Mouse (Mus musculus) forebrain, embryonic 13.5 days (tissue): ENCODE measurements around the gene Qsox1. TPM values are rescaled to one million over a fixed set of nuclear protein-coding genes. Genes with fewer than 3 reads are reported as not detected.

Source experiments
- ATAC-seq: fragments of 200-750 bp; cut with Nextera tagmentation; 2 replicates; pipeline ENCODE4 v1.8.0; 2017
- H3K27ac ChIP-seq: fragments of 300-500 bp; sonication (generic); 2 replicates; pipeline ENCODE4 v1.5.1; 2015; ENCODE audit warnings: inconsistent platforms, mild to moderate bottlenecking, moderate library complexity
- H3K27me3 ChIP-seq: fragments of 300-500 bp; sonication (generic); 2 replicates; pipeline ENCODE4 v1.6.1; 2015; ENCODE audit warnings: mild to moderate bottlenecking, inconsistent platforms
- H3K36me3 ChIP-seq: fragments of 300-500 bp; sonication (generic); 2 replicates; pipeline ENCODE4 v1.6.1; 2015; ENCODE audit warnings: mild to moderate bottlenecking, inconsistent platforms; ENCODE audit not compliant: poor library complexity, severe bottlenecking
- H3K4me1 ChIP-seq: fragments of 300-500 bp; sonication (generic); 2 replicates; pipeline ENCODE4 v1.6.1; 2015; ENCODE audit warnings: inconsistent platforms
- H3K4me2 ChIP-seq: fragments of 300-500 bp; sonication (generic); 2 replicates; pipeline ENCODE4 v1.6.1; 2015; ENCODE audit warnings: inconsistent platforms, mild to moderate bottlenecking, moderate library complexity
- H3K4me3 ChIP-seq: fragments of 300-500 bp; sonication (generic); 2 replicates; pipeline ENCODE4 v1.5.1; 2015; ENCODE audit warnings: mild to moderate bottlenecking, inconsistent platforms
- H3K9ac ChIP-seq: fragments of 300-500 bp; sonication (generic); 2 replicates; pipeline ENCODE4 v1.6.1; 2015; ENCODE audit warnings: mild to moderate bottlenecking, inconsistent platforms
- H3K9me3 ChIP-seq: fragments of 300-500 bp; sonication (generic); replicated peaks from 2 replicates; pipeline ENCODE4 v1.6.1; 2016; ENCODE audit warnings: inconsistent platforms
- WGBS: fragments of 180-500 bp; shearing (Covaris S2); methylation state at CpG from one replicate; pipeline ENCODE4 v1.1.7; 2015; 5-methylcytosine and 5-hydroxymethylcytosine counted together
- polyA plus RNA-seq: library from polyadenylated mRNA; unstranded; fragments of >200 nt; fragmentation: Nextera tagmentation; extraction: Ambion mirVana; gene quantifications from 2 replicates; pipeline ENCODE4 v1.2.1, GENCODE M21; 2015

The Qsox1 gene
- polyA plus RNA-seq, 1 experiment from 2014 or later = 17.4 TPM

DNA sequence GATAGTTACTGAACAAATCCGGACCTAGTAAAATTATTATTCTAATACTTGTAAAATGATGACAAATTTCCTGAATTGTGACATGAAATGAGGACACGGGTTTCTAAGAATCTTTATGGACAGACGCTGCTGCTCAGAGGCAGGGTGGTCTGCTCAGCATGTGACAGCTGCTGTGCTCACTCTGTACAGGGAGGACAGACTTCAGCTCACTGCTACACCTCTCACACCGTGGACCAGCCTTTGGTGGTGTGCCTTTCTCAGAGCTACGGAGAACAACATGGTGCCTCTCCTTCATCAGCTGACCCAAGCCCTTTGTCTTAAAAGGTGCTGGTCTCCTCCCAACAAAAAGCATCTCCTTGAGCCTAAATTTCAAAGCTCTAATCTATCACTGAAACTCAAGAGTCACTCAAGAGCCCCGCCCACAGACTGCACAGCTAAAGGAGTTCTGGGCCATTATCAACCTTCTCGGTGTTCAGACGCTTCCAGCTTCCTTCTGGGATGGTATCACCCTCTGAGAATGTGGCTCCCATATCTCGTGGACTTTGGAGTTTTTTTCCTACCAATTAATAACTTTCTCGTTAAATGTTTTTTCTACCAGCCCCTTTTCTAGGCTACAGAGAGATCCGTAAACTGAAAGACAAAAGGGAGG is 15.8 kb downstream of the Qsox1 start:
- Histone ChIP-seq H3K9me3 (no peaks in the 10 kb centered on the region), H3K4me3 (no peak overlapping the region), H3K27me3 (no peaks in the 10 kb centered on the region), H3K36me3 (peaks cover 30% of the 10 kb centered on the region), H3K9ac (no peak overlapping the region), H3K27ac (0 out of 2 replicates have a peak overlapping the region, but pooled peaks have one; percentile 28), H3K4me2 (no peak overlapping the region), H3K4me1 (no peaks in the 10 kb centered on the region)
- ATAC-seq = peak; percentile 69; the same call in 1 of the 2 replicates
- WGBS = 72% methylated on average over 11 of the region's 11 CpGs

DNA sequence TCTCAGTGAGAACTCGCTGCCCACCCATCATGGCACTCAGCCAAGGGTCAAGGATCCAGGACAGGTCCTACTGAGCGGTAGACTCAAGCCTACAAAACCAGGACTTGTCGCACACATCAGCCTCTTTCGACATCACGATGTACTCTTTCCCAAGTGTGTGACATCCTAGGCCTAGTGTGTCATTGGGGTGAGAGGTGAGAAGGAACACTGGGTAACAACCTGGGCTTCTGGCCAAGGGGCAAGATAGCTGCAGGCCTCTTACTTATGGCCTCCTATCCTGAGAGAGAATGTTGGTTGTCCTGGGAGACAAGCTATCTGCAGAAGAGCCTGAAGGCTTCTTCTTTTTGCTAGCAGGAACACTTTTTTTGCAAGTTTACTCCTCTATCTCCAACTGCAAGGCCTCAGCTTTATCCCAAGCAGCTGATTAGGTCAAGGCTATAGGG is 16.9 kb downstream of the Qsox1 start:
- Histone ChIP-seq H3K36me3 (peaks cover 30% of the 10 kb centered on the region), H3K27me3 (no peaks in the 10 kb centered on the region), H3K4me2 (no peak overlapping the region), H3K9ac (no peak overlapping the region), H3K9me3 (no peaks in the 10 kb centered on the region), H3K27ac (no peak overlapping the region), H3K4me1 (peaks cover 5% of the 10 kb centered on the region), H3K4me3 (no peak overlapping the region)
- 96% methylated on average over 5 of the region's 5 CpGs for WGBS
- no peak for ATAC-seq

DNA sequence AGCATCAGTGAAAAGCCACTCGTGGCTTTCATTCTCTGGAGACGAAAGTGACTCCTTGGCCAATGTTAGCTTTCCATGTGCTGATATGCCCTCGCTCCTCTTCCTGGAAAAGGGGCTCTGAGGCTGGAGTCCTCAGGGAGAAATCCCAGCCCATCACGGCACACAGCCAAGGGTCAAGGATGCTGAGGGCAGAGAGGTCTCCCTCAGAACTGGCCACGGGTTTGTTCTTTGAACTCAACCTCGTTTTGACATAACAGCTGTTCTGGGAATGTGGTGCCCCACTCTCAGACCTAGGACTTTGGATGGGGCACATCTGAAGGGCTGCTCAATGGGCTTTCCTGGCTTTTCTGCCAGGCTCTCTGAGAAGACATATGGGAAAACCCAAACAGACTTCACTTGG is 17.8 kb downstream of the Qsox1 start:
- no peaks in the 10 kb centered on the region for H3K9me3 ChIP-seq
- no peak overlapping the region for H3K9ac ChIP-seq
- peaks cover 27% of the 10 kb centered on the region for H3K36me3 ChIP-seq
- 91% methylated on average over 6 of the region's 6 CpGs for WGBS
- H3K4me3 ChIP-seq = no peak overlapping the region
- peaks cover 15% of the 10 kb centered on the region for H3K4me1 ChIP-seq
- ATAC-seq = no peak
- no peak overlapping the region for H3K27ac ChIP-seq
- no peak overlapping the region for H3K4me2 ChIP-seq
- no peaks in the 10 kb centered on the region for H3K27me3 ChIP-seq

DNA sequence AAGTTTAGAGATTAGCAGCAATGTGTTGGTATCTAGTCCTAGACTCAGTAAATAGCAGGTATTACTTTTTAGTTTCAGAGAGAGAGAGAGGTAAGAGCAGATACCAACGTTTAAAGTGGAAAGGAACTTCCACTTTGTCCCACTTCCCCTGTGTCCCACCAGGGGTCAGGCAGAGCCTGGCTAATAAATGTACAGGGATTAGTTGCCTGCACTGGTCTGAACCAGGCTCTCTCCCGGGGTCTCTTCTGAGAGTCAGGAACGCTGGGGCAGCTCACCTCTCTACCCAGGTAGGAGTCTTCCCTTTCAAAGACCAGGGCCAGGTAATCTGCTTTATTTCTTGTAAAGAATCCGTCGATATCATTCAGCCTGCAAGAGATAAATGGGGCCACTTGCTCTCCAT is 20.8 kb downstream of the Qsox1 start:
- Histone ChIP-seq H3K4me2 (no peak overlapping the region), H3K4me3 (no peak overlapping the region), H3K4me1 (peaks cover 19% of the 10 kb centered on the region), H3K36me3 (peaks cover 47% of the 10 kb centered on the region), H3K9me3 (no peaks in the 10 kb centered on the region; the same call in 1 of the 2 replicates), H3K9ac (no peak overlapping the region), H3K27me3 (no peaks in the 10 kb centered on the region), H3K27ac (no peak overlapping the region)
- ATAC-seq = no peak
- 66% methylated on average over 5 of the region's 5 CpGs for WGBS

DNA sequence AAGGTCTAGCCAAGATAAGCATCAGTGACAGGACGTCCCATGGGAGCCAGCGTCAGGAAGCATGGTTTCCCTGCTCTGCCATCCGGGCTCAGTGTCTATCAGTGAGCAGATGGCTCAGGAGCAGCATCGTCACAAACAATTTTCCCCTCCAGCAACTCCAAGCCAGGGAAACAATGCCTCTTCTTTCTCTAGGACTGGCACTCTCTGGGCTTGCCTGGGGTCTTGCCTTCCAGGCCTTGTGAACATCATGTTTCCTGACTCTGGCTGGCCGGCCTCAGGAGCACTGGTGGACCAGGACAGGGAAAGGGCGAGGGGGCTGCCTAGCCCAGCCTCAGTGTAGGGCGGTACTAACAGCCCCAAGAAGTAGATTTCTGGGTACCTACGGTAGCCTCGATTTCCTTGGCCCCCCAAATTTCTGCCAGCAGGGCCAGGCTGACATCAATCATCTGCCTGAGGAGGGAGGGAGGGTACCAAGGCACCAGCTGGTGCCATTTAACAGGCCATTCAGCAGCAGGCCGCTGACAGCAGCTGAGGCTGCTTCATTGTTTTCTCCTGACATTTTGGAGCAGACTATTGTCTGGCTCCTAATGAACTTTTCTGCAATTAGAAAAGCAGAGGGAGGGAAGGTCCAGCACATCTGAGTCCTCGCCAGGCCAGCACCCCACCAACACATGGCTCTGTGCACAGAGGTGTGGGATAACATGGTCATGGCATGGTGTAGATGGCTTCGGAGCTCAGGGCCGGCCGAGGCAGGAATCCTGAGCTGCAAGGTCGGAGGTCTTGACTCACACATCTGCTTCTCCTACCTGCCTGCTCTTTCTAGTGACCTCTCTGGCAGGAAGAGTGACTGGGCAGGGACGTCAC is 22.3 kb downstream of the Qsox1 start:
- Histone ChIP-seq H3K4me3 (no peak overlapping the region), H3K27ac (peak overlapping the region; percentile 88), H3K27me3 (no peaks in the 10 kb centered on the region), H3K4me1 (peaks cover 19% of the 10 kb centered on the region), H3K36me3 (peaks cover 58% of the 10 kb centered on the region), H3K9ac (no peak overlapping the region), H3K4me2 (no peak overlapping the region), H3K9me3 (no peaks in the 10 kb centered on the region; the same call in 1 of the 2 replicates)
- ATAC-seq = peak; percentile 83
- WGBS = 44% methylated on average over 16 of the region's 16 CpGs

GRCm38 (mm10) chr1:155785886-155786285 is 26.8 kb downstream of the Qsox1 start:
- Histone ChIP-seq H3K4me3 (no peak overlapping the region), H3K9ac (no peak overlapping the region), H3K4me1 (peaks cover 15% of the 10 kb centered on the region), H3K4me2 (no peak overlapping the region), H3K27me3 (no peaks in the 10 kb centered on the region), H3K27ac (no peak overlapping the region), H3K36me3 (peaks cover 57% of the 10 kb centered on the region), H3K9me3 (no peaks in the 10 kb centered on the region; the same call in 1 of the 2 replicates)
- no peak for ATAC-seq
- WGBS = 49% methylated on average over 7 of the region's 7 CpGs

DNA sequence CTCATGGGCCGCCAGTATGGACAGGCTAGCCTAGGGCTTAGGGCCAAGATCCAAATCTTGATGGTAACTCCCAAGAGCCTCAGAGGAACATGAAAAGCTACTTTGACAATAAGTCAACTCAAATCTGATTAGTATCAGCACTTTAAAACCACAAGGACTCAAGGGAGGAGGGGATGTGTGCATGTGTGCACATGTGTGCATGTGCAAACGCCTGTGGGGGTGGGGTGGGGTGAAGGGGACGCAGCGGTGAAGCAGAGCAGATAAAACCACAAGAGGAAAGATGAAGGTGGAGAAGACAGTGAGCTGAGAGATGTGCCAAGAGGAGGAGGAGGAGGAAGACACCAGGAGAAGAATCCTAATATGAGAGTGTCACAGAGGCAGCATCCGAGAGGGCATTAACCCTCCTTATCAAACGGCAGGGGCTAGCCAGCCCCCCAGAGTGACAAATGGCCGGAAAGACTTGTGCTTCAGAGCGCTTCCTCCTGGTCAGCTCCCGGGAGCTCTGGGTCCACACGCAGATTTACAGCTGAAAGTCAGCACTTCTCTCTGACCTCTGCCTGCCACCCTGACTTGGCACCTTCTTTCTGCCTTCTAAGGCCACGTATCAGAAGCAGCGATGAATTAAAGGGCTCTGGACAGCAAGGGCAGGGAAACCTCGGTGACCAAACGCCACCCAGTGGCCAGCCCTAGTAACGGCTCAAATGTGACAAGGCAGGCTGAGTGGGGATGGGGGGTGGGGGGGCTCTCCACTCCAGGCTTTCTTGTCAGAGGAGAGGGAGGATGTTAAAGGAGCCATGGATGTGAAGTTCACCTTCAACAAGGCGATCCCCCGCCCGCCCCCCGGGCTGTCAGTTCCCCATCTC is 28.1 kb downstream of the Qsox1 start:
- Histone ChIP-seq H3K9ac (0 out of 2 replicates have a peak overlapping the region, but pooled peaks have one; percentile 6), H3K4me1 (peaks cover 2% of the 10 kb centered on the region; the same call in 1 of the 2 replicates), H3K4me2 (no peak overlapping the region), H3K27ac (no peak overlapping the region), H3K9me3 (no peaks in the 10 kb centered on the region; the same call in 1 of the 2 replicates), H3K36me3 (peaks cover 69% of the 10 kb centered on the region), H3K27me3 (no peaks in the 10 kb centered on the region), H3K4me3 (no peak overlapping the region)
- ATAC-seq = no peak; the same call in 1 of the 2 replicates
- 40% methylated on average over 19 of the region's 19 CpGs for WGBS

GRCm38 (mm10) chr1:155782382-155782781 is 30.3 kb downstream of the Qsox1 start:
- Histone ChIP-seq H3K4me1 (no peaks in the 10 kb centered on the region; the same call in 1 of the 2 replicates), H3K9ac (no peak overlapping the region), H3K27me3 (no peaks in the 10 kb centered on the region), H3K9me3 (no peaks in the 10 kb centered on the region), H3K27ac (no peak overlapping the region), H3K4me2 (no peak overlapping the region), H3K36me3 (peaks cover 55% of the 10 kb centered on the region), H3K4me3 (no peak overlapping the region)
- ATAC-seq = no peak
- 85% methylated on average over 5 of the region's 5 CpGs for WGBS

GRCm38 (mm10) chr1:155777641-155778625 is 34.8 kb downstream of the Qsox1 start:
- Histone ChIP-seq H3K9ac (no peak overlapping the region), H3K27ac (no peak overlapping the region), H3K4me3 (no peak overlapping the region), H3K36me3 (peaks cover 33% of the 10 kb centered on the region; the same call in 1 of the 2 replicates), H3K27me3 (no peaks in the 10 kb centered on the region), H3K4me2 (no peak overlapping the region), H3K4me1 (no peaks in the 10 kb centered on the region), H3K9me3 (no peaks in the 10 kb centered on the region)
- peak; percentile 27; the same call in 1 of the 2 replicates for ATAC-seq
- WGBS = 48% methylated on average over 14 of the region's 14 CpGs

GRCm38 (mm10) chr1:155759167-155759566 is 53.5 kb downstream of the Qsox1 start:
- H3K9ac ChIP-seq = no peak overlapping the region
- no peak overlapping the region for H3K27ac ChIP-seq
- no peak overlapping the region for H3K4me2 ChIP-seq
- 70% methylated on average over 12 of the region's 12 CpGs for WGBS
- H3K27me3 ChIP-seq = peaks cover under 1% of the 10 kb centered on the region; the same call in 1 of the 2 replicates
- H3K36me3 ChIP-seq = no peaks in the 10 kb centered on the region
- no peak overlapping the region for H3K4me3 ChIP-seq
- no peaks in the 10 kb centered on the region for H3K4me1 ChIP-seq
- ATAC-seq = no peak
- H3K9me3 ChIP-seq = no peaks in the 10 kb centered on the region

GRCm38 (mm10) chr1:155758711-155759110 is 54.0 kb downstream of the Qsox1 start:
- no peak overlapping the region for H3K9ac ChIP-seq
- H3K4me1 ChIP-seq = no peaks in the 10 kb centered on the region
- H3K9me3 ChIP-seq = no peaks in the 10 kb centered on the region
- no peaks in the 10 kb centered on the region for H3K36me3 ChIP-seq
- no peak for ATAC-seq
- H3K27me3 ChIP-seq = peaks cover 5% of the 10 kb centered on the region
- H3K4me3 ChIP-seq = no peak overlapping the region
- H3K4me2 ChIP-seq = no peak overlapping the region
- no peak overlapping the region for H3K27ac ChIP-seq
- 87% methylated on average over 4 of the region's 4 CpGs for WGBS
